Mouse (Mus musculus): ENCODE measurements around the gene Sec14l2.

The Sec14l2 gene

GRCm38 (mm10) chr11:4060866-4061575 is 62.2 kb downstream of the Sec14l2 start:
- no peak for DNase-seq (ENCODE audit: low read depth, low spot score)

GRCm38 (mm10) chr11:4053586-4053985 is 69.6 kb downstream of the Sec14l2 start:
- DNase-seq (ENCODE audit: low read depth, low spot score): peak; percentile 79

- no peak for DNase-seq (ENCODE audit: low read depth, low spot score)
Observed at GRCm38 (mm10) chr11:4048438-4048837, 74.8 kb downstream of the Sec14l2 start.

GRCm38 (mm10) chr11:4047766-4048165 is 75.4 kb downstream of the Sec14l2 start:
- no peak for DNase-seq (ENCODE audit: low read depth, low spot score)
